Mouse (Mus musculus) heart, embryonic 13.5 days (tissue): ENCODE data around the gene Nptxr. TPM values are rescaled to one million over a fixed set of nuclear protein-coding genes. Genes with fewer than 3 reads are reported as not detected.

Experiments
- ATAC-seq: fragments of 200-750 bp; cut with Nextera tagmentation; 2 replicates; pipeline ENCODE4 v1.8.0; 2017; ENCODE audit warnings: moderate TSS enrichment; ENCODE audit not compliant: insufficient number of reproducible peaks, low FRiP score, low TSS enrichment; ENCODE audit errors: extremely low read depth
- H3K27ac ChIP-seq: fragments of 300-500 bp; sonication (generic); replicated peaks from 2 replicates; pipeline ENCODE4 v1.5.1; 2015; ENCODE audit warnings: moderate library complexity, mild to moderate bottlenecking, inconsistent platforms
- H3K27me3 ChIP-seq: fragments of 300-500 bp; sonication (generic); replicated peaks from 2 replicates; pipeline ENCODE4 v1.6.1; 2015; ENCODE audit warnings: mild to moderate bottlenecking, inconsistent platforms
- H3K36me3 ChIP-seq: fragments of 300-500 bp; sonication (generic); 2 replicates; pipeline ENCODE4 v1.6.1; 2015; ENCODE audit warnings: mild to moderate bottlenecking, inconsistent platforms
- H3K4me1 ChIP-seq: fragments of 300-500 bp; sonication (generic); 2 replicates; pipeline ENCODE4 v1.6.1; 2015; ENCODE audit warnings: inconsistent platforms
- H3K4me2 ChIP-seq: fragments of 300-500 bp; sonication (generic); 2 replicates; pipeline ENCODE4 v1.6.1; 2015; ENCODE audit warnings: inconsistent platforms, mild to moderate bottlenecking, moderate library complexity
- H3K4me3 ChIP-seq: fragments of 300-500 bp; sonication (generic); 2 replicates; pipeline ENCODE4 v1.5.1; 2015; ENCODE audit warnings: moderate library complexity, mild to moderate bottlenecking, inconsistent platforms
- H3K9ac ChIP-seq: fragments of 300-500 bp; sonication (generic); 2 replicates; pipeline ENCODE4 v1.6.1; 2015; ENCODE audit warnings: inconsistent platforms, mild to moderate bottlenecking, moderate library complexity
- H3K9me3 ChIP-seq: fragments of 300-500 bp; sonication (generic); 2 replicates; pipeline ENCODE4 v1.6.1; 2016; ENCODE audit warnings: inconsistent platforms
- WGBS: fragments of 180-500 bp; shearing (Covaris S2); methylation state at CpG from one replicate; pipeline ENCODE4 v1.1.7; 2015; ENCODE audit warnings: mixed read lengths; 5-methylcytosine and 5-hydroxymethylcytosine counted together
- polyA plus RNA-seq: library from polyadenylated mRNA; unstranded; fragments of >200 nt; fragmentation: Nextera tagmentation; extraction: Ambion mirVana; gene quantifications from 2 replicates; pipeline ENCODE4 v1.2.1, GENCODE M21; 2015

Gene Nptxr
- polyA plus RNA-seq, 1 experiment from 2014 or later = 1.7 TPM

DNA sequence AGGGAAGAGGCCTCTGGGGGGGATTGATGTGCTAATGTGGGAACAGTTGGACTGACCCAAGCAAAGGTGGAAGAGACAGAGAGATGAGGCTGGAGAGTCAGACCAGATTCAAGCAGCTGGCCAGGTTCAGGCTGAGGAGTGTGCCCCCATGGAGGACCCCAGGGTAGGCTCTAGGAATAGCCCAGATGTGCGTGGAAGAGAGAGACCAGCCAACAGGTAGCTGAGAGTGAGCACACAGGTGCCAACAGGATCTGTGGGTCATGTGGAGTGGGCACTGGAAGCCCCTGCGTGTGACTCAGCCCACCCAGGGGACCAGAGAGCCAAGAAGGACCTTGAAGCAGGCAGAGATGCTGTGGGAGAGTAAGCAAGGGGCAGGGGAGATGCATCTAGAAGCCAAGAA lies 2.9 kb downstream of the Nptxr start:
- Histone ChIP-seq H3K4me2 (no peak overlapping the region), H3K36me3 (no peaks in the 10 kb centered on the region), H3K27ac (no peak overlapping the region), H3K27me3 (peaks cover 85% of the 10 kb centered on the region), H3K9ac (no peak overlapping the region), H3K4me1 (peaks cover 15% of the 10 kb centered on the region), H3K4me3 (no peak overlapping the region), H3K9me3 (no peaks in the 10 kb centered on the region)
- no peak for ATAC-seq
- 62% methylated on average over 2 of the region's 2 CpGs for WGBS

- Histone ChIP-seq H3K4me1 (peaks cover 15% of the 10 kb centered on the region), H3K9me3 (no peaks in the 10 kb centered on the region), H3K36me3 (no peaks in the 10 kb centered on the region), H3K27ac (no peak overlapping the region), H3K4me2 (no peak overlapping the region), H3K4me3 (no peak overlapping the region), H3K27me3 (peaks cover 76% of the 10 kb centered on the region), H3K9ac (no peak overlapping the region)
- 56% methylated on average over 11 of the region's 11 CpGs for WGBS
- no peak for ATAC-seq
Observed at GRCm38 (mm10) chr15:79800701-79801100, 3.9 kb downstream of the Nptxr start.

- Histone ChIP-seq H3K27me3 (peaks cover 66% of the 10 kb centered on the region), H3K4me2 (no peak overlapping the region), H3K27ac (no peak overlapping the region), H3K4me3 (no peak overlapping the region), H3K4me1 (peaks cover 4% of the 10 kb centered on the region), H3K36me3 (no peaks in the 10 kb centered on the region), H3K9ac (no peak overlapping the region), H3K9me3 (no peaks in the 10 kb centered on the region)
- WGBS = 76% methylated on average over 10 of the region's 10 CpGs
- ATAC-seq = no peak
Observed at GRCm38 (mm10) chr15:79798591-79798990, 6.0 kb downstream of the Nptxr start.

DNA sequence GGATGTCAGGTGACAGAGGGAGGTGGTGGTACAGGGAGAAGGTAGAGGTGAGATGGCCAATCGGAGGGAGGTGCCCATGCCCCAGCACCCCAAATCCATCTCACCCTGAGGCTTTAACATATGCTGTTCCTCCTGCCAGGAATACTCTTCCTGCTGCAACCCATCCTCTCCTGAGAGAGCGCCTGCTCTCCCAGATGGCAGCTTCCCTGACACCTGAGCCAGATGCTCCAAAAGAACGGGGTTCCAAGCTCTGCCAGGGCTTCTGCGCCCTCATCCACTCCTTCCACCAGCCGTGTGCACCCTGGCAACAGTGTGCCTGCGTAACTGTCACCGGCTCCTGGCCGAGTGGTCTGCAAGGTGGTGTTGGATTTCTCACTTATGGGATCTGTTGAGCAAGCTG lies 6.9 kb downstream of the Nptxr start:
- Histone ChIP-seq H3K36me3 (no peaks in the 10 kb centered on the region), H3K9ac (no peak overlapping the region), H3K27me3 (peaks cover 66% of the 10 kb centered on the region), H3K4me3 (no peak overlapping the region), H3K27ac (no peak overlapping the region), H3K4me2 (no peak overlapping the region), H3K9me3 (no peaks in the 10 kb centered on the region), H3K4me1 (no peaks in the 10 kb centered on the region)
- no peak for ATAC-seq
- WGBS = 72% methylated on average over 8 of the region's 8 CpGs

DNA sequence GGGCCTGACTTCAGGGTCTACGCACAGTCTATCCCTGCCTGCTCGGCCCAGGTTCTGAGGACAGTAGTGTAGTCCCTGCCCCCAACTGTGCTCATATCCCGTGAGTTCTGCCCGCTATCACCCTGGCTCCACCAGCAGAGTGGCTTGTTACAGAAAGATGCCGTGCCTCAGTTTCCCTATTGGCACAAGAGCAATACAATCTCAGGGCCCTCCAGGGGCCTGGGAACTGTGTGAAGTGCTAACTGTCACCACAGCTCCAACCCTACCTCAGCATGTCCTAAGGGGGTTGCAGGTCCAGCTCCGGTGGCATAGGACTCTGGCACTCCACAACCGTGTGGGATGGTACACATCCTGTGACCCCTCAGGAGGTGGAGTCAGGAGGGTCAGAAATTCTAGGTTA lies 7.5 kb downstream of the Nptxr start:
- no peak for ATAC-seq
- Histone ChIP-seq H3K4me3 (no peak overlapping the region), H3K9ac (no peak overlapping the region), H3K4me2 (no peak overlapping the region), H3K27ac (no peak overlapping the region), H3K4me1 (no peaks in the 10 kb centered on the region), H3K9me3 (no peaks in the 10 kb centered on the region), H3K36me3 (no peaks in the 10 kb centered on the region), H3K27me3 (peaks cover 66% of the 10 kb centered on the region)
- WGBS = 79% methylated on average over 7 of the region's 7 CpGs

GRCm38 (mm10) chr15:79796256-79796655 lies 8.3 kb downstream of the Nptxr start:
- H3K36me3 ChIP-seq = no peaks in the 10 kb centered on the region
- H3K9ac ChIP-seq = no peak overlapping the region
- H3K27ac ChIP-seq = no peak overlapping the region
- no peak overlapping the region for H3K4me3 ChIP-seq
- H3K9me3 ChIP-seq = no peaks in the 10 kb centered on the region
- no peak for ATAC-seq
- no peak overlapping the region for H3K4me2 ChIP-seq
- peaks cover 64% of the 10 kb centered on the region for H3K27me3 ChIP-seq
- H3K4me1 ChIP-seq = no peaks in the 10 kb centered on the region
- 71% methylated on average over 12 of the region's 12 CpGs for WGBS

- Histone ChIP-seq H3K9me3 (no peaks in the 10 kb centered on the region), H3K4me1 (no peaks in the 10 kb centered on the region), H3K4me3 (no peak overlapping the region), H3K9ac (no peak overlapping the region), H3K27ac (no peak overlapping the region), H3K4me2 (no peak overlapping the region), H3K36me3 (no peaks in the 10 kb centered on the region), H3K27me3 (peaks cover 67% of the 10 kb centered on the region)
- WGBS = 14% methylated on average over 20 of the region's 20 CpGs
- ATAC-seq = no peak
Observed at GRCm38 (mm10) chr15:79794173-79794572, 10.4 kb downstream of the Nptxr start.

- Histone ChIP-seq H3K9me3 (no peaks in the 10 kb centered on the region), H3K4me2 (no peak overlapping the region), H3K9ac (no peak overlapping the region), H3K27ac (no peak overlapping the region), H3K36me3 (no peaks in the 10 kb centered on the region), H3K4me3 (no peak overlapping the region), H3K4me1 (no peaks in the 10 kb centered on the region), H3K27me3 (peaks cover 71% of the 10 kb centered on the region)
- WGBS = 82% methylated on average over 9 of the region's 9 CpGs
- no peak for ATAC-seq
Observed at GRCm38 (mm10) chr15:79793076-79793475, 11.5 kb downstream of the Nptxr start.

DNA sequence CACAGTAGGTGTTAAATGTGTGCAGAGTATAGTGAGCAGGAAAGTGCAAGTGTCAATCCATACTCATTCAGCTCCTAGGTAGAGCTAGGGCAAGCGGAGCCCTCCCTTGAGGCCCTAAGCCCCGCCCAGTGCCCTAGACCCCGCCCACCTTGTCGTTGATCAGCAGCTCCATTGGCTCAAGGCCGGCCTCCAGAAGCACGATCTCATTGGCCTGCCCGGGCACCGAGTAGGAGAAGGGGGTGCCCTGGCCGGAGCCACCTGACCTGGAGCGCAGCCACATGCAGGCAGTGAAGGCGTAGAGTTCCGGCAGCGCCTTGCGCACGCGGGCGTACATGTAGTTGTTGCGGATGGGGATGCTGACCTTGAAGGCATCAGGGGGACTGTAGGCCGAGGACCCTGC lies 12.1 kb downstream of the Nptxr start:
- 22% methylated on average over 19 of the region's 19 CpGs for WGBS
- no peaks in the 10 kb centered on the region for H3K36me3 ChIP-seq
- H3K27me3 ChIP-seq = peaks cover 77% of the 10 kb centered on the region
- no peak overlapping the region for H3K4me2 ChIP-seq
- no peaks in the 10 kb centered on the region for H3K9me3 ChIP-seq
- H3K9ac ChIP-seq = no peak overlapping the region
- no peak overlapping the region for H3K4me3 ChIP-seq
- ATAC-seq = no peak
- no peaks in the 10 kb centered on the region for H3K4me1 ChIP-seq
- no peak overlapping the region for H3K27ac ChIP-seq

DNA sequence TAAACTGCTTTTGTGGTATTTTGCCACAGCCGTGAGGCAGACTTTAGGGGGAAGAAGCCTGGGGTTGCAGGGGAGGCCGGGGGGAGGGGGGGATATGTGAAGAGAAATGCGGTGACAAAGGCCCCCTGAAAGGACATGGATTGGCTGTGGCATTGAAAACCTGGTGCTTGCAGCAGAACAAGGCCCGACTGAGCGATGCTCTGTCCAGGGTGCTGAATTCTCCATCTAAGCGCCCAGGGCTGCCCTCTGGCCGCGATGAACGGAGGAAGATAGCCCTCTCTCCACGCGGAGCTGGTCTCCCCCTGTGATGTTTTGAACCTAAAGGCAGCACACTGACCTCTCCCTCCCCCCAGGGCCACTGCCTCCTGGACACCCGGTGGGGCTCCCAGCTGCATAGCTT lies 13.1 kb downstream of the Nptxr start:
- peaks cover 80% of the 10 kb centered on the region for H3K27me3 ChIP-seq
- H3K27ac ChIP-seq = no peak overlapping the region
- H3K9me3 ChIP-seq = no peaks in the 10 kb centered on the region
- H3K4me1 ChIP-seq = no peaks in the 10 kb centered on the region
- 5% methylated on average over 12 of the region's 12 CpGs for WGBS
- no peak overlapping the region for H3K9ac ChIP-seq
- H3K4me3 ChIP-seq = no peak overlapping the region
- ATAC-seq = no peak
- no peak overlapping the region for H3K4me2 ChIP-seq
- no peaks in the 10 kb centered on the region for H3K36me3 ChIP-seq

DNA sequence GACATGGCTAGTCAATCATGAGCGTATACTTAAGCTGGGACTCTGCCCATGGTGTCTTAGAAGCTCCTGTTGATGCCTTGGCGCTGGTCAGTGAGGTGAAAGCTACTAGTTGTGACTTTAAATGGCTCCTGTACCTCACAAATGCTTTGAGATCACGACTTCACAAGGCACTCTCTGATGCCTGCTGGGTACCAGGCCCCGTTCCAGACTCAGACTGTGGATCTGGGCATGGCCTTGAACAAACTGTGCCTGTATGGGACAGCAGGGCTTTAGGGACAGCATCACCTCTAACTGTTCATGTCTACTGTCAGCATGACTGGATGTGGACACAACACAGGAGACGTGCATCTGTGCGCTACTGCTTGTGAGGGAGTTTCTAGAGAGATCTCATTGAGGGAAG lies 13.7 kb downstream of the Nptxr start:
- peaks cover 86% of the 10 kb centered on the region for H3K27me3 ChIP-seq

DNA sequence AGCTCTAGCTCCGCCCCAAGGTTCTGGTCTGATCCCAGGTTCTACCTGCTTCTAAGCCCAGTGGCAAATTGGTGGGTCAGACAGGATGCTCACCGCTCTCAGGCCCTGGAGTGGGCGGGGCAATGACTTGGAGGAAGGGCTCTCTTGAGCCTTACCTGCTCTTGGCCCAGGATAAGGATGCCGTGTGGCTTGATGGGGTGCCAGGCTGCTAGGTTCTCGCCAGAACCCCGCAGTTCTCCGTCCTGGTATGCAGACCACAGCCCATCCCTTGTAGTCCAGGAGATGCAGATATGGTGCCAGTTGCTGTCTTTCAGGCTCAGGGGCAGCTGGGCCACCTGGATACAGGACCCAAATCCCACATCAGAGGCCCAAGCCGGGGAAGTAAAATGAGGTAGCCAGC lies 14.5 kb downstream of the Nptxr start:
- no peaks in the 10 kb centered on the region for H3K4me1 ChIP-seq
- H3K9me3 ChIP-seq = no peaks in the 10 kb centered on the region
- no peak for ATAC-seq
- no peaks in the 10 kb centered on the region for H3K36me3 ChIP-seq
- H3K27me3 ChIP-seq = peaks cover 94% of the 10 kb centered on the region
- no peak overlapping the region for H3K9ac ChIP-seq
- H3K27ac ChIP-seq = no peak overlapping the region
- 41% methylated on average over 8 of the region's 8 CpGs for WGBS
- H3K4me2 ChIP-seq = no peak overlapping the region
- H3K4me3 ChIP-seq = no peak overlapping the region

More for the DNA sequence above, 13.7 kb downstream of the Nptxr start:
- Histone ChIP-seq H3K9ac (no peak overlapping the region), H3K9me3 (no peaks in the 10 kb centered on the region), H3K4me2 (no peak overlapping the region), H3K36me3 (no peaks in the 10 kb centered on the region), H3K4me1 (no peaks in the 10 kb centered on the region), H3K27ac (no peak overlapping the region), H3K4me3 (no peak overlapping the region)
- WGBS = 71% methylated on average over 6 of the region's 6 CpGs
- ATAC-seq = no peak
